Mouse (Mus musculus): Measurements from ENCODE around the gene Hoxa13.

The Hoxa13 gene

DNA sequence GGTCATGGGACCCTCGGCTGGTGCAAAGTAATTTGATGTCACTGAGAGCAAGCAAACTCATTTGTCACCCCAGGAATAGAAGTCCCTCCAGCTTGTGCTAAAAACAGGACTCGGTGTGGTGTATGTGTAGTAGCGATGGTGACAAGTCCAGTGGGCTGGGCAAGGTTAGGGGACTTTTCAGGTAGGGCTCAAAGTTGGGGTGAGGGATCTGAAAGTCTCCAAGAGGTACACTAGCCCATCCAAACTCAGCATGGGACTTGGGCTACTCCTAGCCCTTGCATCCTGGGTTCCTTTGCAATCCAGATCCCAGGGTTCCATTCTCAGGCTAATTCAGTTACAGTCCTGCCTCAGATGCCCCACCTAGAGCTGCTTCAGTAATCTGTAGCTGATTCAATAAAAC is 8.1 kb upstream of the Hoxa13 start:
- DNase-seq (ENCODE audit: low spot score), result no peak

GRCm38 (mm10) chr6:52268341-52268740 is 7.7 kb upstream of the Hoxa13 start:
- no peak for DNase-seq (ENCODE audit: low spot score)

DNA sequence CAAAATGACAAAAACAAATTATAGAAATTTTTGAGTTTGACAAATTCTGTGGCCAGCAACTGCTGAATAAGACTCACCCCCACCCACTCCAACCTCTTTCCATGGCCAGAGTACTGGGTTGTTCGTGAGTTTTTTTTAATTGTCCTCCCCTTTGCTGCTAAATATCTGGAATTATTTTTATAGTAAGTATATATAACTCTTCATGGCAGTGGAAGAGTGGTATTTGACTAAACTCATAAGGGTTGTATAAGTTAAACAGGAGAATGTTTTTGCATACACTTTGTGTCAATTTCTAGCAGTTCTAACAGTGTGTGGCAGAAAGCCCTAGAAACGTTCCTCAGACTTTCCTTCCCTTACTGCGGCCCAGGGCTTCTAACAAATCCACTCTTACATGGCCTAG is 7.0 kb upstream of the Hoxa13 start:
- DNase-seq (ENCODE audit: low spot score), result no peak

GRCm38 (mm10) chr6:52267221-52267620 is 6.5 kb upstream of the Hoxa13 start:
- DNase-seq (ENCODE audit: low spot score), result no peak

GRCm38 (mm10) chr6:52266666-52266985 is 5.9 kb upstream of the Hoxa13 start:
- no peak for DNase-seq (ENCODE audit: low spot score)

- DNase-seq (ENCODE audit: low spot score), result no peak
Measured at GRCm38 (mm10) chr6:52265913-52266665, 5.4 kb upstream of the Hoxa13 start.

- no peak for DNase-seq (ENCODE audit: low spot score)
Measured at GRCm38 (mm10) chr6:52265306-52265912, 4.7 kb upstream of the Hoxa13 start.

DNA sequence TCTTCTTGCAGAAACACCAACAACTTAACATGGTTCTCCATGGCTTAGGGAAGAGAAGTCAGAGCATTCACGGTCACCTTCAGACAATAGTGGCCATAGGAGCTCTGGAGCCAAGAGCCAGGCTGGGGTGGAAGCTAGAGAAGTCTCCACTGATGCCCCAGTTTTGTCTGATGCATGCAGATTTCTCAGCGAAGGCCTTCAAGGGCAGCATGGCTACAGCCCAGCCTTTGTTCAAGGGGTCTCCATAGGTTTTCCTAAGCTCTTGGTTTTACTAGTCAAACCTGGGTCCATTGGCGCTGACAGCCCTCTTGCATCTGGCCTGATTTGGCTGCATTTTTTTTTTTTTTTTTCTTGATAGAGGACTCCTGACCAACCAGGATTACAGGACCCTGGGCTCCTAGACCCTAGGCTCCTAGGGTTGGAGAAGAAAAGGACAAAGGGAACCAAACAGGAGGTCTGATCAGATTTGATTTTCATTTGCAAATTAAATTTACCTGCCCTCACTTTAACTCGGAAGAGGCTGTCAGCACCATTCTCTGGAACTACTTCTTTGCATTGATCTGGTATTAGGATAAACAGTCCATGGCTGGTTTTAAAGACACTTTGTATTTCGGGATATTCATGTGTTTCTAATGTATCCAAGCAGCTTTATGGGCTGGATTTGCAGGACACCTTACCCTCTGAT is 3.6 kb upstream of the Hoxa13 start:
- DNase-seq (ENCODE audit: low spot score), result no peak

GRCm38 (mm10) chr6:52263321-52263585 is 2.6 kb upstream of the Hoxa13 start:
- no peak for DNase-seq (ENCODE audit: low spot score)

- DNase-seq (ENCODE audit: low spot score), result no peak
Measured at GRCm38 (mm10) chr6:52262463-52263320, 2.0 kb upstream of the Hoxa13 start.

DNA sequence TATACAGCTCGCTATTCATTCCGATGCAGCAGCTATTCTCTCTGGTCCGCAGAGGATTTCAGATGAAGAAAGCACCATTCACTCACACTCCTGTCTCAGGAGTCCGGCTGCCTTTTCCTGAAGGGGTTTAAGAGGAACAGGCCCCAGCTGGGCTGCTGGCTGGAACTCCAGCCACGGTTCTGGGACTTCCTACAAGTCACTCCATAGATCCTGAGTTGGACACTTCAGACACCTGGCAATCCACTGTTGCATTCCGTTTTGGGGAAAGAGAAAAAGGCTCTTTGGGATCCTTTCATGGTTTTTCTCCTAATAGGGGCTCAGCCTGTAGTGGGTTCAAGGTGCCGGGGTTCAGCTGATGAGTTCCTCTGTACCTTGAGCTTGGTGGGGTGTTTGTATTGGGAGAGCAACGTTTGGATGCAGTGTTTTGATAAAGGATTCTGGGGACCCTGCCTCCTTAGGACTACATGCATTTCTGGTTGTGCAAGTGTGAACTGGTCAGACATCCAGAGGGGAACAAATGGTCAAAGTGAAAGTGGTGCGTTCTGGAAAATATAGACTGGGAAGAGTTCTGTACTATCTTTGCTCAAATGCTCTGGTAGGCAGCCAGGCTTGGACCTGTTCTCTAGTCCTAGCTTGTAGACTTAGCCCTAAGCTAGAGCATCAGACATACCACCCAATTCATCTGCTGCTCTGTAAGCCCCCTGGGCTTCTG is 1.2 kb upstream of the Hoxa13 start:
- no peak for DNase-seq (ENCODE audit: low spot score)

DNA sequence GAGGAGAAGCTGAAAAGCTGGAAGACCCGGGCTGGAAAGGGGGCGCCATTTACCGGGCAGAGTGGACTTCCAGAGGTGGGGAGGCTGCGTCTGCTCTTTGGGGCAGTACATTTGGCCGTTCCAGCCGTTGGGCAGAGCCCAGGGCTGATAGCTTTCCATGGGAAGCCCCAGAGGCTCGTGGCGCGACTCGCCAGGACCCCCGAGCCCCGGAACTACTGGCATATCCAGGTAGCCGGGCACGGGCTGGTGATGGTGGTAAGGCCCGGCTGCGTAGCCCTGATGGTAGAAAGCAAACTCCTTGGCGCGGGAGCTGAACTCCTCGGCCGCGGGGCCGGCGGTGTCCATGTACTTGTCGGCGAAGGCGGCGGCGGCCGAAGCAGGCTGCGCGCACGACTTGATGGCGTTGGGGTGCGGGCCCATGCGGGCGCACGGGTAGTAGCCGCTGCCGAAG is 844 bp downstream of the Hoxa13 start:
- no peak for DNase-seq (ENCODE audit: low spot score)

DNA sequence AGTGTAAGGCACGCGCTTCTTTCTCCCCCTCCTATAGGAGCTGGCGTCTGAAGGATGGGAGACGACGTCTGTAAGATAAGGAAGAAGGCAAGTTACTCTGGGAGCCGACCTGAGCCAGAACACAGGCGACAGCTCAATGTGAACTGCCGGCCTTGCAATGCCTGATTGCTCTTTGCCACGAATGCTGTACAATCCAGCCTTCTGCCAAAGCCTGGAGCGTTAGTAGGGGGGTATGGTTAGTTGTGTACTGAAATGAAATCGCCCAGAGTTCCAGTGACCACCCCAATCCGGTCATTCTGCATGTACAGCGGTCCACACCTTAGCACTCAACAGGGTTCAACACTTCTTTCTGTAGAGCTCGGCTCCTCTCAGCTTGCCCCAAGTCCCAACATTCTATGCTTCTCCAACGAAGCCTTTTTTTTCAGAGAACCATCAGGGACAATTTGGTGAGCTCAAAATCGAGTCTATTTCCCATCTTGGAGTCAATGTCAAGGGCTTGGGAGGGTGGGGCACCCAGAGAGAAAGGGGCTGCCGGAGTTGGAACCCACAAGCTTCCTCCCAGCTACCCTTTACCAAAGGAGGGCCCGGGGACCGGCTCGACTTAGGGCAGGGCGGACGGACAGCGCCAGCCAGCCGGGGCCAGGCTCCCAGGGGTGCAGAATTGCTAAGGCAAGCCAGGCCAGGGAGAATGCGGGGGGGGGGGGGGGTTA is 1.4 kb downstream of the Hoxa13 start:
- DNase-seq (ENCODE audit: low spot score), result no peak

DNA sequence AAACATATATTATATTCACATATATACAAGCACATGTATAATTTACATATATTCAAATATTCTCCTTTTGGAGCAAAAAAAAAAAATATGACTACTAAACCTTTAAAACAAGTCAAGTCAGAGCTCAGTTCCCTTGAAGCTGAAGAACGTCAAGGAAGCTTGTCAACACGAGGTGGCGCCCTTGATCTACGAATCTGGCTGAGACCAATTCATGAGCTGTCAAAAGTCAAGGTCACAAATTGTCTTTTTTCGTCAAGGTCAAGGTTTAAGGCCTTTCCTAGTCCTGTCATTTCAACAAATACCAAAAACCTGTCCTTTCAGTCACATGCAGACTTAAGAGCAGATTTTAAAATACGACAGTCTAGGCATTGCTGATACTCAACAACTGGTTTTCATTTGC is 3.7 kb downstream of the Hoxa13 start:
- DNase-seq (ENCODE audit: low spot score), result peak; percentile 74

GRCm38 (mm10) chr6:52253511-52254500 is 6.9 kb downstream of the Hoxa13 start:
- no peak for DNase-seq (ENCODE audit: low spot score)

DNA sequence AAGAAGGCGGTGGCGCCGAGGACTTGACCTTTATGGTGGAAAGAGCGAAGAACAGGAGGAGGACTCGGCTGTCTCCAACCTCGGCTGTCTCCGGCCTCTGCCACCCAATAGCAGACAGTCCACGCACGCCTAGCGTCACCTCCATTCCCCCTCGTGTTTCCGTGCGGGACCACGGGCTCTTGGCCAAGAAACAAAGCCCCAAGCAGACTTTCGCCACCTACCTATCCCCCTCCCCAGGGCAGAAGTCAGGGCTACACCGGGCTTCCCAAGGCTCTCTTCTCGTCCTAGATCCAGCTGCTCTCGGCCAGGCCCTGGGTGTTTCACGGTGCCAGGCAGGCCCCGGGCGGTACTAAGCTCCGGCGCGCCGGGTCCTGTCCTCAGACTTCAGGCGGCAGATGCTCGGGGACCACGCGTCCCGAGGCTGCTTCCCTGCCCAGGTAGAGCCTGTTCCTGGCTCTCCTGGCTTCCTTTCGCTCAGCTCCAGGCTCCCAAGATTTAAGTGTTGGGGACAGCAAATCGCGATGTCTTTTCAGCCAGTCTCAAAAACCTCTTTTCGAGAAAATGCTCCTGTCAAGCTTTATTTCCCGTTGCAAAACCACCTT is 7.8 kb downstream of the Hoxa13 start:
- no peak for DNase-seq (ENCODE audit: low spot score)

DNA sequence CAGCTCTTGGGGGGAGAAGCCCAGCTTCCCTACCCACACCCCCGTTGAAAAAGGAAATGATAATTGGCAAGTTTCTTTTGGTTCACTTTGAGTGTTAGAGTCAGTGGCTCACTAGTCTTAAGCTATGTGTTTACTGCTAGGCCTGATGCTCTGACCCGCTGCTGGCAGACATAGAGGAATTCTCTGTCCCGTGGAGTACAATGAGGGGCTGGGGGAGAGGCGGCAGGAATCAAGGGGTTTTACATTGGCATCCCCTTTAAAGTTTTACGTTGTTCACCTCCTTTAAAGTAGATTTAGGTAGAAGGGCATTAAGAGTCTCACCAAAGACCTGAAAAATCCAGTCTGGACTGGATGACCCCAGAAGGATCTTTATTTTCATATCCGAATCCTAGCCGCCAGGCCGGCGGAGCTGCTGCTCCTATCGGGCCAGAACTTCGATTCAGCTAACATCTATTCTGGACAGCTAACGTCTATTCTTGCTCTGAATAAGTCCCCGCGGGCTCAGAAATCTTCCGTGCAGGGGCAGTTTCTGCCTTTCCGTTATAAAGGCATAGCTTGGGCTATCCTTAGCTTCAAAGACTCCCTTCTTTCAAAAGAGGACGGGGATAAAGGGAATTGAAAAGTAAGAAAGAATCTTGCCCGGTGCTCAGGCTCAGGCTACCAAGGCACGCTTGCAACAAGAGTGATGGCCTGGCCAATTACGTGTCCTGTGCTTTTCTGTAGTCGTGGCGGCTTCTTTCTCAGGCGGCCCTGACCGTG is 8.5 kb downstream of the Hoxa13 start:
- DNase-seq (ENCODE audit: low spot score), result no peak

DNA sequence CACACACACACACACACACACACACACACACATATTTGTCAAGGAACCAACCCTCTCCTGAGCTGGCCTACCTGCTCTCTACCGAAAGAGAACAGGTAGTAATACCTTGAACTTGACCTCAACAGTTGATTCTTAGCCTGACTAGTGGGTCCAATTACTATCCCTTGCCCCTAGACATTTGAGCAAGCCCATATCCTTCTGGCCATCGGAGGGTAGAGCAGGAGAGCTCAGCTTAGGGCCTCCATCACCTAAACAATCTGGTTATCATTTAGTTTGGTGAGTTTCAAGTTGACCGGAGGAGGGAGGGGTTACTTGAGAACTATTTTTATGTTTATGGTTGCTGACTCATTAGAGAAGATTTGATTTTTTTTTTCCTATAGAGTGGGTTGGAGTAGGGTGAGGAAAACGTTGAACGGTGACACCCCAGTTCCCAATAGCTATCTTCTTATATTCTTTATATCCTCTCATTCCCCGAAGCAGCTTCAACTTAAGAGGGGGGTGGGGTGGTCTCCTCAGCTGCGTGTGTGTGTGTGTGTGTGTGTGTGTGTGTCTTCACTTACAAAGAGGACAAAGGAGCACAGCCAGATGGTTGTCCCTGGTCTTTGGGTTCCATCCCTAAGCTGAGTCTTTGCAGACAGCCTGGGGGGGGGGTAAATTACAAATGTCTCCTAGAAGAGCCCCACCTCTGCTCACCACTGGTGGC is 9.4 kb downstream of the Hoxa13 start:
- DNase-seq (ENCODE audit: low spot score), result no peak
